ENCODE assay signal across 8 mouse cellular contexts in the genomic region with DNA sequence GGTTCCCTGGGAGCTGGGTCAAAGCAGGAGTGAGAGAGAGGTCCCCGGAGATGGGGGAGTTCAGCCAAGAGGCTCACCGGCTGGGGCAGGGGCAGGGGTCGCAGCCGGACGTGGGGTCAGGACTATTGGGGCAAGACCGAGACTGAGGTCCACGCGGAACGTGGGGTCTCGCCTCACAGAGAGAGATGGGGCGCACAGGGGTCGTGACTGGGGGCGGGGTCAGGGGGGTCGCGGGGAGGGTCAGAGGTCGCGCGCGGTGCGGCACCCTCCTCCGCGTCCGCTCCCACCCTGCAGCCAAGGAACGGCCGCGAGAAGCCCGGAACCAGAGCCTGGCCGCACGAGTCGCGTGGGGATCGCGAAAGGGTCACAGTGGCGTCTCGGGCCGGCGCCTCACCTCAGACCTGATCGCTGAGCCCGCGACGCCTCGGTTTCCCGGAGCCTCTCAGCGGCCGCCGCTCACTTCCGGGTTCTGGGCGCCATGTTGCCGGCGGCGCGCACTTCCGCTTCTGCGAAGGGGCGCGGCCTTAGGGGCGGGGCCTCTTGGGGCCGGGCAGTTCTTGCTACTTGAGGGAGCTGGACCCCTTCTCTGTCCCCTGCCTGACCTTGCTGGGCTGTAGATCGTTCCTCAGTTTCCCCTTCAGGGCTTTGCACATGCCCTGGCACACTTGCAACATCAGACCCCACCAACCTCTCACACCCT. TPM values are rescaled to one million over a fixed set of nuclear protein-coding genes. Genes with fewer than 3 reads are reported as not detected.
DNase-seq lines count a peak whose midpoint lies in the region; ATAC-seq lines count a peak whose summit lies in the region.

No protein-coding gene starts in this region.

- H3K9me3 ChIP-seq in intestine, embryonic 14.5 days (ENCODE audit: control insufficient read depth, low read length): no peaks in the 10 kb centered on the region
- H3K9me3 ChIP-seq in midbrain, embryonic 11.5 days (ENCODE audit: control insufficient read depth, low read length): no peaks in the 10 kb centered on the region

- WGBS in intestine, embryonic 14.5 days: 1% methylated on average over 57 of the region's 59 CpGs
- 0% methylated on average over 56 of the region's 59 CpGs for WGBS in midbrain, embryonic 11.5 days

- no peaks in the 10 kb centered on the region for H3K36me3 ChIP-seq in intestine, embryonic 14.5 days (ENCODE audit: control insufficient read depth, insufficient read depth, low read length)
- H3K36me3 ChIP-seq in midbrain, embryonic 11.5 days (ENCODE audit: control insufficient read depth, insufficient read depth, low read length): no peaks in the 10 kb centered on the region

- H3K4me3 ChIP-seq in intestine, embryonic 14.5 days (ENCODE audit: low read depth, low read length): peak overlapping the region; percentile 54
- H3K4me3 ChIP-seq in midbrain, embryonic 11.5 days (ENCODE audit: low read depth, low read length): peak overlapping the region; percentile 95

- intact Hi-C loops in gastrocnemius, postnatal 14 days (cut with DNase I; ENCODE audit: low total_unique reads): no loop called here
- intact Hi-C loops in left cerebral cortex, postnatal 4 days (cut with DNase I): no loop called here

- H3K27ac ChIP-seq in intestine, embryonic 14.5 days (ENCODE audit: low read depth): 0 out of 2 replicates have a peak overlapping the region, but pooled peaks have one; percentile 1
- H3K27ac ChIP-seq in midbrain, embryonic 11.5 days (ENCODE audit: low read depth, low read length): 0 out of 2 replicates have a peak overlapping the region, but pooled peaks have one; percentile 8

- peak overlapping the region; percentile 91 for H3K4me2 ChIP-seq in intestine, embryonic 14.5 days (ENCODE audit: low read length)
- peak overlapping the region; percentile 60 for H3K4me2 ChIP-seq in midbrain, embryonic 11.5 days

- peaks cover 32% of the 10 kb centered on the region for H3K4me1 ChIP-seq in intestine, embryonic 14.5 days (replicated peaks; ENCODE audit: control insufficient read depth, insufficient read depth, low read length)
- peaks cover 8% of the 10 kb centered on the region; the same call in 1 of the 2 replicates for H3K4me1 ChIP-seq in midbrain, embryonic 11.5 days (ENCODE audit: control insufficient read depth, insufficient read depth, low read length)

- no peaks in the 10 kb centered on the region for H3K27me3 ChIP-seq in intestine, embryonic 14.5 days (replicated peaks; ENCODE audit: control insufficient read depth, insufficient read depth, low read length)
- no peaks in the 10 kb centered on the region for H3K27me3 ChIP-seq in midbrain, embryonic 11.5 days (ENCODE audit: control insufficient read depth, insufficient read depth, low read length)

- peak overlapping the region; percentile 72 for H3K9ac ChIP-seq in intestine, embryonic 14.5 days (ENCODE audit: low read length)
- H3K9ac ChIP-seq in midbrain, embryonic 11.5 days (ENCODE audit: low read length): peak overlapping the region; percentile 91

- peak; percentile 85 to 92 for DNase-seq in adrenal gland, adult 18-20 months (ENCODE audit: low spot score in 2 of 2)
- peak; percentile 93 for DNase-seq in embryo, embryonic 10 days (ENCODE audit: low spot score)
- DNase-seq in gastrocnemius, postnatal 14 days: peak; percentile 89
- peak; percentile 87 for DNase-seq in intestine, embryonic 14.5 days (ENCODE audit: low spot score)
- peak; percentile 87 for DNase-seq in left cerebral cortex, postnatal 4 days
- peak; percentile 99 for DNase-seq in midbrain, embryonic 11.5 days (ENCODE audit: low spot score, missing footprints)
- DNase-seq in right cerebral cortex, postnatal 4 days: peak; percentile 79
- DNase-seq in yolk sac, embryonic 10.5 days (ENCODE audit: low spot score): peak; percentile 84

- ATAC-seq in intestine, embryonic 14.5 days (replicated peaks; ENCODE audit: low FRiP score, low TSS enrichment, low read depth): peak; percentile 85
- peak; percentile 92 for ATAC-seq in midbrain, embryonic 11.5 days (ENCODE audit: low FRiP score)

RNA-seq across cellular contexts. Expression of a gene that starts 3.0 kb away (rescaled TPM):
- 10 to 100 TPM; 31.0 to 41.4 TPM for total RNA-seq in adrenal gland, adult 18-20 months (2021)
- total RNA-seq in gastrocnemius, postnatal 14 days (2021): 1 to 10 TPM; 6.2 to 6.3 TPM
- polyA plus RNA-seq in intestine, embryonic 14.5 days (2014; fragmentation: Nextera tagmentation; extraction: Ambion mirVana): 14.1 TPM in 2 replicates
- total RNA-seq in left cerebral cortex, postnatal 4 days (2021): 10 to 100 TPM; 28.8 to 30.8 TPM
- 7.0 and 7.3 TPM in 2 replicates for polyA plus RNA-seq in midbrain, embryonic 11.5 days (2014; fragmentation: Nextera tagmentation; extraction: Ambion mirVana)

RNA-seq across cellular contexts. Expression of a gene that starts 13.2 kb away (rescaled TPM):
- total RNA-seq in adrenal gland, adult 18-20 months (2021): 100 to 1,000 TPM; 154 to 158 TPM
- 10 to 100 TPM; 87.6 to 98.0 TPM for total RNA-seq in gastrocnemius, postnatal 14 days (2021)
- polyA plus RNA-seq in intestine, embryonic 14.5 days (2014; fragmentation: Nextera tagmentation; extraction: Ambion mirVana): 27.0 and 27.5 TPM in 2 replicates
- total RNA-seq in left cerebral cortex, postnatal 4 days (2021): 100 to 1,000 TPM; 100 to 111 TPM
- 18.5 and 23.1 TPM in 2 replicates for polyA plus RNA-seq in midbrain, embryonic 11.5 days (2014; fragmentation: Nextera tagmentation; extraction: Ambion mirVana)

RNA-seq across cellular contexts. Expression of a gene that starts 36.1 kb away (rescaled TPM):
- 1,000 to 10,000 TPM in 1 of 2 experiments, 100 to 1,000 TPM in 1; 593 to 1,133 TPM for total RNA-seq in adrenal gland, adult 18-20 months (2021)
- total RNA-seq in gastrocnemius, postnatal 14 days (2021): 100 to 1,000 TPM; 657 to 736 TPM
- 590 and 627 TPM in 2 replicates for polyA plus RNA-seq in intestine, embryonic 14.5 days (2014; fragmentation: Nextera tagmentation; extraction: Ambion mirVana)
- total RNA-seq in left cerebral cortex, postnatal 4 days (2021): 100 to 1,000 TPM; 247 to 270 TPM
- 329 and 355 TPM in 2 replicates for polyA plus RNA-seq in midbrain, embryonic 11.5 days (2014; fragmentation: Nextera tagmentation; extraction: Ambion mirVana)

RNA-seq across cellular contexts. Expression of a gene that starts 38.3 kb away (rescaled TPM):
- 100 to 1,000 TPM; 129 to 266 TPM for total RNA-seq in adrenal gland, adult 18-20 months (2021)
- 1 to 10 TPM; 1.6 TPM for total RNA-seq in gastrocnemius, postnatal 14 days (2021)
- polyA plus RNA-seq in intestine, embryonic 14.5 days (2014; fragmentation: Nextera tagmentation; extraction: Ambion mirVana): 7.1 and 8.5 TPM in 2 replicates
- 100 to 1,000 TPM; 299 to 316 TPM for total RNA-seq in left cerebral cortex, postnatal 4 days (2021)
- 11.1 and 11.8 TPM in 2 replicates for polyA plus RNA-seq in midbrain, embryonic 11.5 days (2014; fragmentation: Nextera tagmentation; extraction: Ambion mirVana)

RNA-seq across cellular contexts. Expression of a gene that starts 45.7 kb away (rescaled TPM):
- 10 to 100 TPM; 64.8 to 82.0 TPM for total RNA-seq in adrenal gland, adult 18-20 months (2021)
- total RNA-seq in gastrocnemius, postnatal 14 days (2021): 10 to 100 TPM; 40.3 to 43.6 TPM
- polyA plus RNA-seq in intestine, embryonic 14.5 days (2014; fragmentation: Nextera tagmentation; extraction: Ambion mirVana): 25.5 and 28.9 TPM in 2 replicates
- 100 to 1,000 TPM; 158 to 163 TPM for total RNA-seq in left cerebral cortex, postnatal 4 days (2021)
- polyA plus RNA-seq in midbrain, embryonic 11.5 days (2014; fragmentation: Nextera tagmentation; extraction: Ambion mirVana): 66.0 and 71.3 TPM in 2 replicates

Comparison
In these comparisons a context has a peak if more than half of its experiments do, and no peak if none do; other contexts are left out.
1. Peak in every context shown above with its lines: DNase-seq, ATAC-seq, H3K4me3 ChIP-seq and H3K27ac ChIP-seq.
2. RNA of a gene that starts 3.0 kb away (total RNA-seq): 31.0 to 41.4 TPM in adrenal gland, adult 18-20 months and 28.8 to 30.8 TPM in left cerebral cortex, postnatal 4 days; 6.2 to 6.3 TPM in gastrocnemius, postnatal 14 days; every median in the first group is over 4 times any median in the second.